Mouse (Mus musculus): ENCODE data around the gene Prr14. TPM values are rescaled to one million over a fixed set of nuclear protein-coding genes. Genes with fewer than 3 reads are reported as not detected.
"Not testable (repeated sequence)": the region's sequence is repeated elsewhere in the genome, so short reads cannot be mapped to it uniquely, and the experiment has no call there.

Gene Prr14
- polyA plus RNA-seq, 1 experiment: 76.5 TPM

- no peaks in the 10 kb centered on the region for H3K27me3 ChIP-seq (ENCODE audit: control insufficient read depth, insufficient read depth, low read length)
- no peak for DNase-seq (ENCODE audit: low read depth in 1 of 2, low spot score in 2 of 2)
- H3K4me1 ChIP-seq (ENCODE audit: control insufficient read depth, insufficient read depth, insufficient read length): no peaks in the 10 kb centered on the region
- WGBS: 94% methylated on average over 7 of the region's 7 CpGs
- peaks cover 63% of the 10 kb centered on the region for H3K36me3 ChIP-seq (ENCODE audit: control insufficient read depth, insufficient read depth, low read length)
- H3K27ac ChIP-seq (ENCODE audit: insufficient read depth, low read length): no peak overlapping the region
- TF ChIP-seq CTCF (IDR thresholded peaks at IDR 0.05; ENCODE audit: extremely low read depth, insufficient read depth, insufficient read length, insufficient replicate concordance) (no peak), POLR2A (IDR thresholded peaks at IDR 0.05; ENCODE audit: low read depth, low read length) (no peak)
- no peak overlapping the region for H3K4me3 ChIP-seq (ENCODE audit: extremely low read depth, insufficient read depth, insufficient read length)
Observed at GRCm38 (mm10) chr7:127489982-127490381, 30.6 kb downstream of the Prr14 start.

GRCm38 (mm10) chr7:127491846-127492245 is 32.4 kb downstream of the Prr14 start:
- H3K36me3 ChIP-seq (ENCODE audit: control insufficient read depth, insufficient read depth, low read length): peaks cover 47% of the 10 kb centered on the region
- WGBS: 95% methylated on average over 3 of the region's 3 CpGs
- DNase-seq (ENCODE audit: low read depth in 1 of 2, low spot score in 2 of 2): no peak

GRCm38 (mm10) chr7:127494648-127495047 is 35.2 kb downstream of the Prr14 start:
- DNase-seq (ENCODE audit: low read depth in 1 of 2, low spot score in 2 of 2): no peak
- H3K27me3 ChIP-seq (ENCODE audit: control insufficient read depth, insufficient read depth, low read length): no peaks in the 10 kb centered on the region
- H3K27ac ChIP-seq (ENCODE audit: insufficient read depth, low read length): no peak overlapping the region
- H3K4me3 ChIP-seq (ENCODE audit: extremely low read depth, insufficient read depth, insufficient read length): no peak overlapping the region
- peaks cover 24% of the 10 kb centered on the region for H3K36me3 ChIP-seq (ENCODE audit: control insufficient read depth, insufficient read depth, low read length)
- TF ChIP-seq CTCF (IDR thresholded peaks at IDR 0.05; ENCODE audit: extremely low read depth, insufficient read depth, insufficient read length, insufficient replicate concordance) (no peak), POLR2A (IDR thresholded peaks at IDR 0.05; ENCODE audit: low read depth, low read length) (no peak)
- H3K4me1 ChIP-seq (ENCODE audit: control insufficient read depth, insufficient read depth, insufficient read length): no peaks in the 10 kb centered on the region

More at GRCm38 (mm10) chr7:127491846-127492245, 32.4 kb downstream of the Prr14 start:
- no peaks in the 10 kb centered on the region for H3K4me1 ChIP-seq (ENCODE audit: control insufficient read depth, insufficient read depth, insufficient read length)
- no peaks in the 10 kb centered on the region for H3K27me3 ChIP-seq (ENCODE audit: control insufficient read depth, insufficient read depth, low read length)
- H3K4me3 ChIP-seq (ENCODE audit: extremely low read depth, insufficient read depth, insufficient read length): no peak overlapping the region
- no peak overlapping the region for H3K27ac ChIP-seq (ENCODE audit: insufficient read depth, low read length)
- TF ChIP-seq CTCF (IDR thresholded peaks at IDR 0.05; ENCODE audit: extremely low read depth, insufficient read depth, insufficient read length, insufficient replicate concordance) (no peak), POLR2A (IDR thresholded peaks at IDR 0.05; ENCODE audit: low read depth, low read length) (no peak)

GRCm38 (mm10) chr7:127497382-127497781 is 38.0 kb downstream of the Prr14 start:
- no peak for TF ChIP-seq CTCF (IDR thresholded peaks at IDR 0.05; ENCODE audit: extremely low read depth, insufficient read depth, insufficient read length, insufficient replicate concordance)
- no peak for TF ChIP-seq POLR2A (IDR thresholded peaks at IDR 0.05; ENCODE audit: low read depth, low read length)
- Histone ChIP-seq H3K4me1 (ENCODE audit: control insufficient read depth, insufficient read depth, insufficient read length) (no peaks in the 10 kb centered on the region), H3K27ac (ENCODE audit: insufficient read depth, low read length) (no peak overlapping the region), H3K4me3 (ENCODE audit: extremely low read depth, insufficient read depth, insufficient read length) (no peak overlapping the region), H3K36me3 (ENCODE audit: control insufficient read depth, insufficient read depth, low read length) (no peaks in the 10 kb centered on the region), H3K27me3 (ENCODE audit: control insufficient read depth, insufficient read depth, low read length) (no peaks in the 10 kb centered on the region)
- 89% methylated on average over 2 of the region's 2 CpGs for WGBS
- no peak for DNase-seq (ENCODE audit: low read depth in 1 of 2, low spot score in 2 of 2)

GRCm38 (mm10) chr7:127498407-127498806 is 39.0 kb downstream of the Prr14 start:
- peak in 1 of 2 experiments; percentile 59 for DNase-seq (ENCODE audit: low read depth in 1 of 2, low spot score in 2 of 2)
- Histone ChIP-seq H3K36me3 (ENCODE audit: control insufficient read depth, insufficient read depth, low read length) (peaks cover 2% of the 10 kb centered on the region), H3K27ac (ENCODE audit: insufficient read depth, low read length) (no peak overlapping the region), H3K4me1 (ENCODE audit: control insufficient read depth, insufficient read depth, insufficient read length) (no peaks in the 10 kb centered on the region), H3K27me3 (ENCODE audit: control insufficient read depth, insufficient read depth, low read length) (no peaks in the 10 kb centered on the region), H3K4me3 (ENCODE audit: extremely low read depth, insufficient read depth, insufficient read length) (no peak overlapping the region)
- peak; percentile 44; the same call in 1 of the 2 replicates for TF ChIP-seq CTCF (IDR thresholded peaks at IDR 0.05; ENCODE audit: extremely low read depth, insufficient read depth, insufficient read length, insufficient replicate concordance)
- TF ChIP-seq POLR2A (IDR thresholded peaks at IDR 0.05; ENCODE audit: low read depth, low read length): no peak
- whole genome bisulfite sequencing: 42% methylated on average over 3 of the region's 3 CpGs

- WGBS: 96% methylated on average over 3 of the region's 3 CpGs
- Histone ChIP-seq H3K4me1 (ENCODE audit: control insufficient read depth, insufficient read depth, insufficient read length) (no peaks in the 10 kb centered on the region; the same call in 1 of the 2 replicates), H3K27ac (ENCODE audit: insufficient read depth, low read length) (no peak overlapping the region), H3K4me3 (ENCODE audit: extremely low read depth, insufficient read depth, insufficient read length) (no peak overlapping the region), H3K27me3 (ENCODE audit: control insufficient read depth, insufficient read depth, low read length) (no peaks in the 10 kb centered on the region), H3K36me3 (ENCODE audit: control insufficient read depth, insufficient read depth, low read length) (peaks cover under 1% of the 10 kb centered on the region; the same call in 1 of the 2 replicates)
- TF ChIP-seq CTCF (IDR thresholded peaks at IDR 0.05; ENCODE audit: extremely low read depth, insufficient read depth, insufficient read length, insufficient replicate concordance) (no peak), POLR2A (IDR thresholded peaks at IDR 0.05; ENCODE audit: low read depth, low read length) (no peak)
- DNase-seq (ENCODE audit: low read depth in 1 of 2, low spot score in 2 of 2): no peak
Observed at GRCm38 (mm10) chr7:127508291-127508690, 48.9 kb downstream of the Prr14 start.

- not testable (repeated sequence) for DNase-seq (ENCODE audit: low read depth in 1 of 2, low spot score in 2 of 2); H3K27me3 ChIP-seq (ENCODE audit: control insufficient read depth, insufficient read depth, low read length); H3K4me3 ChIP-seq (ENCODE audit: extremely low read depth, insufficient read depth, insufficient read length); H3K4me1 ChIP-seq (ENCODE audit: control insufficient read depth, insufficient read depth, insufficient read length); H3K36me3 ChIP-seq (ENCODE audit: control insufficient read depth, insufficient read depth, low read length); H3K27ac ChIP-seq (ENCODE audit: insufficient read depth, low read length)
- WGBS: 94% methylated on average over 4 of the region's 4 CpGs
Observed at GRCm38 (mm10) chr7:127509830-127510229, 50.4 kb downstream of the Prr14 start.
